ENCODE assay signal across 12 mouse cellular contexts in the genomic region with DNA sequence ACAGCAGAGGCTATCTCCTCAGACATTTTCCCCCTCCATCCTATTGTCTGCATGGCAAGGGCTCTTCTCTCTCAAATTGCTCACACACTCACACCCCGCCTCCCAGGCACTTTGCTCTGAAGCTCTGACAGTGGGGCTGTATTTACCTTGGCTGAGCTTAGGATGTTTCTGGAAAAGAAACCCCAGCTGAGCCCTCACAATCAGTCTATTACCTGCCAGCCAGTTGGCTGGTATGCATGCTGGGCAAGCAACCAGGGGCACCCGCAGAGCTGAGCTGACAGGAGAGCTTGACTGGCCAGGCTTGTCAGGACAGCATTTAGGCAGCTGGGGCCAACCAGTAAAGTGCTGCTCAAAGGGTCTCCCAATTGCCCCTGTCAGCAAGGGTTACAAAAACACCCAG. TPM values are rescaled to one million over a fixed set of nuclear protein-coding genes. Genes with fewer than 3 reads are reported as not detected.
DNase-seq lines count a peak whose midpoint lies in the region; ATAC-seq and TF ChIP-seq lines count a peak whose summit lies in the region.
"Had no signal": no experiment of that assay in that cellular context is flagged by ENCODE, and none has a peak within 500 bp of the region (broad histone marks: within the 10 kb centered on the region; RNA-seq: fewer than 3 reads in every experiment).

No protein-coding gene starts in this region.

- no peaks in the 10 kb centered on the region for H3K36me3 ChIP-seq in heart, postnatal 0 days (replicated peaks; ENCODE audit: control insufficient read depth, insufficient read depth, low read length)
- H3K36me3 ChIP-seq: midbrain, embryonic 12.5 days had no signal

- POLR2A ChIA-PET in Patski (lab: Charles Lee), result no interaction called here

- peaks cover 10% of the 10 kb centered on the region for H3K4me1 ChIP-seq in heart, postnatal 0 days (ENCODE audit: control insufficient read depth, insufficient read depth)

- no peak for ATAC-seq in Patski
- no peak for ATAC-seq in heart, postnatal 0 days (ENCODE audit: insufficient read depth, low read depth)
- ATAC-seq: intestine, postnatal 0 days had no signal

- peak; percentile 47 for DNase-seq in kidney, adult 11 months
- no peak for DNase-seq in kidney, postnatal 4 days
- DNase-seq in Patski (ENCODE audit: low read depth, low spot score), result peak; percentile 60
- DNase-seq in cerebellum, adult 18-20 months, result peak; percentile 57 to 62
- DNase-seq in heart, postnatal 0 days (ENCODE audit: low spot score), result peak; percentile 27
- no peak for DNase-seq in MN1 (ENCODE audit: low spot score)
- no peak for DNase-seq in urinary bladder, adult 18-20 months (ENCODE audit: low spot score in 2 of 2)
- DNase-seq: adrenal gland, postnatal 10 days; embryo, embryonic 11 days had no signal

- H3K4me3 ChIP-seq in heart, postnatal 0 days (ENCODE audit: low read depth, low read length), result no peak overlapping the region
- H3K4me3 ChIP-seq: midbrain, embryonic 12.5 days had no signal

- H3K9ac ChIP-seq in heart, postnatal 0 days (replicated peaks; ENCODE audit: low read depth, low read length), result no peak overlapping the region
- H3K9ac ChIP-seq: midbrain, embryonic 12.5 days had no signal

- CTCF ChIA-PET in Patski (lab: Charles Lee), result interaction anchor here (1.5 kb wide), 1 partner anchor 30 kb away, joined by 4 read pairs; no protein-coding TSS in a partner anchor

- no peak overlapping the region for H3K27ac ChIP-seq in heart, postnatal 0 days (ENCODE audit: low read depth)
- H3K27ac ChIP-seq: midbrain, embryonic 12.5 days had no signal

- 35% methylated on average over 2 of the region's 2 CpGs for WGBS in heart, postnatal 0 days

- in situ Hi-C loops in Patski (cut with MboI; ENCODE audit: low pct_unique_long_range_greater_than_20kb), result no loop called here

- H3K9me3 ChIP-seq in heart, postnatal 0 days (replicated peaks; ENCODE audit: control insufficient read depth, low read length), result no peaks in the 10 kb centered on the region
- H3K9me3 ChIP-seq: G1E; midbrain, embryonic 12.5 days had no signal

- no peaks in the 10 kb centered on the region for H3K27me3 ChIP-seq in Patski
- no peaks in the 10 kb centered on the region for H3K27me3 ChIP-seq in heart, postnatal 0 days (ENCODE audit: control insufficient read depth, insufficient read depth, low read length)
- H3K27me3 ChIP-seq: midbrain, embryonic 12.5 days had no signal

- no peak for TF ChIP-seq EP300 in heart, postnatal 0 days (IDR thresholded peaks at IDR 0.05; ENCODE audit: low read depth)

- H3K4me2 ChIP-seq in heart, postnatal 0 days (ENCODE audit: low read depth, low read length), result no peak overlapping the region
- H3K4me2 ChIP-seq: midbrain, embryonic 12.5 days had no signal

- no peak for TF ChIP-seq CTCF in Patski (IDR thresholded peaks at IDR 0.05)
- TF ChIP-seq CTCF in heart, postnatal 0 days (IDR thresholded peaks at IDR 0.05; ENCODE audit: low read depth), result no peak

RNA-seq across cellular contexts. Expression of a gene that starts 19.1 kb away (rescaled TPM):
- 0.41 TPM for polyA plus RNA-seq in Patski (2021)
- total RNA-seq in heart, postnatal 0 days (2014; rRNA removed; ENCODE audit: low replicate concordance), result 0.39 and 2.6 TPM in 2 replicates
- 2.1 TPM in 2 replicates for polyA plus RNA-seq in heart, postnatal 0 days (2015; fragmentation: Nextera tagmentation; extraction: Ambion mirVana)

RNA-seq across cellular contexts. Expression of a gene that starts 28.9 kb away (rescaled TPM):
- polyA plus RNA-seq in Patski (2021), result 2.0 TPM
- 4.3 TPM in 1 of 2 replicates, not detected in the other for total RNA-seq in heart, postnatal 0 days (2014; rRNA removed; ENCODE audit: low replicate concordance)
- 2.9 TPM in 2 replicates for polyA plus RNA-seq in heart, postnatal 0 days (2015; fragmentation: Nextera tagmentation; extraction: Ambion mirVana)
- polyA plus RNA-seq: G1E had no signal

RNA-seq across cellular contexts. Expression of a gene that starts 55.7 kb away (rescaled TPM):
- 6.0 TPM for polyA plus RNA-seq in Patski (2021)
- total RNA-seq in heart, postnatal 0 days (2014; rRNA removed; ENCODE audit: low replicate concordance), result 5.5 and 6.2 TPM in 2 replicates
- 4.8 and 5.2 TPM in 2 replicates for polyA plus RNA-seq in heart, postnatal 0 days (2015; fragmentation: Nextera tagmentation; extraction: Ambion mirVana)

RNA-seq across cellular contexts. Expression of a gene that starts 59.4 kb away (rescaled TPM):
- polyA plus RNA-seq in Patski (2021), result 1,363 TPM
- 604 and 622 TPM in 2 replicates for total RNA-seq in heart, postnatal 0 days (2014; rRNA removed; ENCODE audit: low replicate concordance)
- polyA plus RNA-seq in heart, postnatal 0 days (2015; fragmentation: Nextera tagmentation; extraction: Ambion mirVana), result 588 TPM in 2 replicates

Comparison
In these comparisons a context has a peak if more than half of its experiments do, and no peak if none do; other contexts are left out.
1. DNase-seq: peak in kidney, adult 11 months (single experiment), Patski (single experiment), cerebellum, adult 18-20 months (2 of 2) and heart, postnatal 0 days (single experiment); none in kidney, postnatal 4 days (0 of 2), MN1 (single experiment) and urinary bladder, adult 18-20 months (0 of 2).